Mouse (Mus musculus) liver, embryonic 11.5 days (tissue): ENCODE measurements around the gene Fancl. TPM values are rescaled to one million over a fixed set of nuclear protein-coding genes. Genes with fewer than 3 reads are reported as not detected.

Experiments used
- ATAC-seq: fragments of 200-750 bp; cut with Nextera tagmentation; replicated peaks from 2 replicates; pipeline ENCODE4 v1.8.0; 2017; ENCODE audit warnings: moderate number of reproducible peaks, mild to moderate bottlenecking, moderate TSS enrichment, moderate library complexity; ENCODE audit not compliant: low FRiP score
- DNase-seq: peaks from one replicate; pipeline ENCODE4 v3.0.0-alpha.2; 2017; ENCODE audit warnings: low spot score
- H3K27ac ChIP-seq: fragments of 300-500 bp; sonication (generic); 2 replicates; pipeline ENCODE4 v1.5.1; 2014; ENCODE audit warnings: mild to moderate bottlenecking, low read depth, low read length, control low read depth
- H3K27me3 ChIP-seq: fragments of 300-500 bp; sonication (generic); replicated peaks from 2 replicates; pipeline ENCODE4 v1.6.1; 2014; ENCODE audit warnings: low read length, mixed read lengths; ENCODE audit not compliant: control insufficient read depth, insufficient read depth
- H3K36me3 ChIP-seq: fragments of 300-500 bp; sonication (generic); 2 replicates; pipeline ENCODE4 v1.6.1; 2014; ENCODE audit warnings: mild to moderate bottlenecking, low read length, moderate library complexity, mixed read lengths; ENCODE audit not compliant: control insufficient read depth, insufficient read depth
- H3K4me1 ChIP-seq: fragments of 300-500 bp; sonication (generic); replicated peaks from 2 replicates; pipeline ENCODE4 v1.6.1; 2014; ENCODE audit warnings: low read length, mixed read lengths; ENCODE audit not compliant: control insufficient read depth, insufficient read depth
- H3K4me2 ChIP-seq: fragments of 300-500 bp; sonication (generic); 2 replicates; pipeline ENCODE4 v1.6.1; 2014; ENCODE audit warnings: mild to moderate bottlenecking, control low read depth, moderate library complexity
- H3K4me3 ChIP-seq: fragments of 300-500 bp; sonication (generic); 2 replicates; pipeline ENCODE4 v1.5.1; 2014; ENCODE audit warnings: low read depth, low read length, control low read depth
- H3K9ac ChIP-seq: fragments of 300-500 bp; sonication (generic); 2 replicates; pipeline ENCODE4 v1.6.1; 2014; ENCODE audit warnings: low read depth, low read length, control low read depth
- H3K9me3 ChIP-seq: fragments of 300-500 bp; sonication (generic); 2 replicates; pipeline ENCODE4 v1.6.1; 2016; ENCODE audit warnings: low read length, inconsistent platforms, mixed read lengths; ENCODE audit not compliant: control insufficient read depth
- WGBS: fragments of 180-500 bp; shearing (Covaris S2); extraction: QIAGEN DNeasy Blood & Tissue Kit; methylation state at CpG from one replicate; pipeline ENCODE4 v1.1.7; 2014; 5-methylcytosine and 5-hydroxymethylcytosine counted together
- polyA plus RNA-seq: library from polyadenylated mRNA; unstranded; fragments of >200 nt; fragmentation: Nextera tagmentation; extraction: Ambion mirVana; gene quantifications from 2 replicates; pipeline ENCODE4 v1.2.1, GENCODE M21; 2014

Fancl gene
- polyA plus RNA-seq, 1 experiment from 2014 or later = 32.8 TPM

DNA sequence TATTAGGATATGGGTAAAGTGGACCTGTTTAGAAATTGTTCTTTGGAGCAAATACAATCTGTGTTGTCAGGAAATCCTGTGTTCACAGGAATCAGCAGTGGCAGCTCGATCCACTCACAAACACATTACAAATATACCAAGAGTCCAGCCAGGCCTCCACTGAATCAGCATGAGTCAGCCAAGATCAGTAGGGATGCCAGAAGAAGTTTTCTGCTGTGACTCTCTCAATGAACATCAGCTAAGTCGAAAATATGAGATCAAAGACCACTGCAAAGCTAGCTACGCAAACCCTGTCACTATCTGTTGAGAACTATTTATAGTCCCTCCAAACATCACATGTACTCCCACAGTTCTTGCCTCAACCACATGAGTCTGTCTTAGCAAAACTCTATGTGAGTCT, 133.1 kb downstream of the Fancl start:
- Histone ChIP-seq H3K36me3 (no peaks in the 10 kb centered on the region), H3K27ac (no peak overlapping the region)

More for the DNA sequence above, 133.1 kb downstream of the Fancl start:
- ATAC-seq (no peak), DNase-seq (no peak)
- Histone ChIP-seq H3K9me3 (no peaks in the 10 kb centered on the region), H3K4me3 (no peak overlapping the region), H3K4me2 (no peak overlapping the region), H3K9ac (no peak overlapping the region), H3K4me1 (no peaks in the 10 kb centered on the region), H3K27me3 (no peaks in the 10 kb centered on the region)
- WGBS = 83% methylated on average over 3 of the region's 3 CpGs

Other genes with a start within 250 kb of the Fancl start
- gene 5730522E02Rik, start 175.4 kb upstream of the Fancl start, polyA plus RNA-seq = 1.3 and 1.4 TPM in 2 replicates
- gene Gm6899, start 207.1 kb downstream of the Fancl start, polyA plus RNA-seq = not detected in 2 replicates
- 23.8 and 26.2 TPM in 2 replicates for gene Vrk2, start 207.9 kb downstream of the Fancl start, polyA plus RNA-seq